Mouse (Mus musculus): ENCODE results near the gene Tlcd1.

Gene Tlcd1

GRCm38 (mm10) chr11:78161169-78161568, 15.3 kb upstream of the Tlcd1 start:
- DNase-seq (ENCODE audit: low read depth, low spot score): no peak

GRCm38 (mm10) chr11:78161968-78162367, 14.5 kb upstream of the Tlcd1 start:
- DNase-seq (ENCODE audit: low read depth, low spot score): no peak

DNA sequence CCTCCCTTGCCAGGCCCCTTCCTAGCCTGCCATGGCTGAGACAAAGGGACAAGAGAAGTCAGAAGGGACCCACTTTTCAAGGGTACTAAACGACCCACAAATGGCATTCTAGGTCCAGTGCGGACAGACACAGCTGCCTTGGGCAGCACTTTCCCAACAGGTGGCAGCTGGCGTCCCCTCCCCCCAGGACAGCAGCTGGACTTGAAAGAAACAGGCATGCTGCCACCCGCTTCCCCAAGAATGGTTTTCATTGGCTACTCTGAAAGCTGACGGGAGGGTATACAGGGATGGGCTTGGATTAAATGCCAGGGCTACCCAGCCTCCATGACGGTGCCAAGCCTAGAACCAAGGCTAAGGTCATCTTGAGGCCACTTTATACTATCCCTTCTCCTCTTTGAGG, 14.0 kb upstream of the Tlcd1 start:
- DNase-seq (ENCODE audit: low read depth, low spot score): no peak

GRCm38 (mm10) chr11:78163045-78163444, 13.5 kb upstream of the Tlcd1 start:
- DNase-seq (ENCODE audit: low read depth, low spot score): no peak

GRCm38 (mm10) chr11:78163681-78164603, 12.6 kb upstream of the Tlcd1 start:
- DNase-seq (ENCODE audit: low read depth, low spot score): no peak

DNA sequence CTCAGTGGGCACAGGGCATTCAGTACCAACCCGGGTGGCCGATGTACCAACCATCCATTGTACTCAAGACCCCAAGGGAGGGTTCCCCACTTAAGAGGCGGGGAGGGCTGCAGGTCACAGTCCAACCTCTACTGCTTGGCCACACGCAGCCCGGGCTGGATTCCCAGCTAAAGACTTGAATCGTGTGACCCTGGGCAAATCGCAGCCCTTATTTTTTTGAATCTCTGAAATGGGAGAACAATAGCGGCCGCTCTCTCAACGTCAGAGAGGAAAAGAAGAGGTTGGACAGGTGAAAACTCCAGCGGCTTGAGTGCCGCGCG, 11.9 kb upstream of the Tlcd1 start:
- DNase-seq (ENCODE audit: low read depth, low spot score): no peak

DNA sequence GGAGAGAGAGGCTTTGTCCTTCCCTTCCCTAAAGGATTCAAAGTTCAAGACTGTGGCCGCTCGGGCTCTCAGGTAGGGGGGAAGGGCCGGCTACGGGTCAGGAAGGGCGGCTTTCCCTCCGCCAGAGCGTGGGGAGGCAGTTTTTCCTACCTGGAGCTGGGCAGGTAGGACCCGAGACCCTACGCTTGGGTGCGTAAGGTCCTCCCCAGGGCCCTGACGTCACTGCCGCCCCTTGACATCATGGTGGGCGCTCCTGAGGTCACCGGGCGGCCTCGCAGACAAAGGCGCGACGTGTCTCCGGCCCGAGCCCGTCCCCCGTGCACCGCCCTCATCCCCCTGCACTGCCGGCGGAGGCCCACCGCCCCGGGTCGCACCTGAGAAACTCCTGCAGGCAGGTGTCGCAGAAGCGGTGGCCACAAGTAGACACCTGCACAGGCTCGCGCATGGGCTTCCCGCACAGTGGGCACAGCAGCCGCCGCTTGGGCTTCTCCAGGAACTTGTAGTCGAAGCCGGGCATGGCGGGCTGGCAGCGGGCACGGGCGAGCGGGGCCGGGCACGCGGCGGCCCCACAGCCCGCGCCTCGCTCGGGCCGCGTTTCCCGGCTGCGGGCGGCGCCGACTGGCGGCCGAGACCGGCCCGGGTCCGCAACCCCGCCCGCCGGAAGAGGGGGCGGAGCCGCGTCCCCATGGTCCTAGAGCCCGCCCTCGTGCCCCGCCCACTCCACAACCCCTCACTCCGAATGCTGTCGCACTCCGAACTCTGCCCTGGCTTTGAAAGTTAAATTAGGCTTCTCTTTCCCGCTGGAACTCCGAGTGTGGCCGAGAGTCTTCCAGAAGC, 11.4 kb upstream of the Tlcd1 start, which contains the start of gene Traf4:
Traf4 (minus strand) TSS at position 666 of the 837 bp plus-strand sequence.
- DNase-seq (ENCODE audit: low read depth, low spot score): peak; percentile 66

DNA sequence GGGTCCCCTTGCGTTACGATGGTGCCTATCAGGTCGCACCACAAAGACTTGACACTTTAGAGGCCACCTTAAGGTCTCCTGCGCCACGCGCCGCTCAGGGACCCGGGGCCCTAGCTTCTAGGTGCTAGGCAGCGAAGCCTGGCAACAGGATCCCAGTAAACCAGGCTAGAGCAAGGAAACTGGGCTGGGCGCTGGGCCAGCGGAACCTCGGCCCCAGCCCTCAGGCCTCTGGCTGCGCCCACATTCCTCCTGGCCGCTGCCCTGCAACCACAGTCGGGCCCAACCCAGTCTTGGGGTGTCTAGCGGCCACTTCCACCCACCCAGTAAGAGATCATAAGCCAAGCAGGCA, 10.8 kb upstream of the Tlcd1 start:
- no peak for DNase-seq (ENCODE audit: low read depth, low spot score)

DNA sequence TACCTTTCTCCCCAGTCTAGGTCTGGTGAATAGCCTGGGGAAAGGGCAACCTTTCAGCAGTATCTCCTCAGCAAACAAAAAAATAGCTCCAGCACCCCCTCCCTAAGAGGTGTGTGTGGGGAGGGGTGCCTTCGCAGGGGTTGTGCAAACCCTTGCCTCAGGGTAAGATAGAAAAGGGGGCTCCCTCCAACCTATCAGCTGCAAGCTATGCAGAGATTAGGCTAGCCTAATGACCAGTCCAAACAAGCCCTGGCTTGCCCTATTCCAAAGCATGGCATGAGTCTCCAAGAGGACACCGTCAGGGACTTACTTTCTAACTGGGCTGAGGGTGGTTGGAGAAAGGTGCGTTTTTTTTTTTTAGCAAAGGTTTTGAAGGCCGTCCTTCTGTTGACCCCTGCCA, 10.3 kb upstream of the Tlcd1 start:
- DNase-seq (ENCODE audit: low read depth, low spot score): no peak

DNA sequence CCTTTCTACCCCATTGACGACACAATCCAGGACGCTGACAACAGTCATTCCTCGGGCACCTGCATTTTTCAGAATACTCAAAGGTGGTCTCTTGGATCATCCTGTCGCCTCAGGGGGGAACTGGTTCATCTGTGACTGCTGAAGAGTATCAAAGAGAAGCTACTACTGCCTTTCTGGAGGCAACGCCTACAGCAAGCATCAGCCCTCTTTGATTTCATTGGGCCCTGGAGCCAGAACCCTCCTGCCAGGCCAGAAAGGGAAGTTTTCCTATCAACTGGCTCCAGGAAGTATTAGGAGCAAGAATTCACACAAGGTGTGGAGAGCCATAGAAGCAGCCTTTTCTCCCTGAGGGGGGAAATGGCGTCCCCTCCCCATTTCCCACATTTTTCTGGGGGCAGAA, 9.9 kb upstream of the Tlcd1 start:
- DNase-seq (ENCODE audit: low read depth, low spot score): no peak

- DNase-seq (ENCODE audit: low read depth, low spot score): no peak
Observed at GRCm38 (mm10) chr11:78167257-78167959, 9.1 kb upstream of the Tlcd1 start.

DNA sequence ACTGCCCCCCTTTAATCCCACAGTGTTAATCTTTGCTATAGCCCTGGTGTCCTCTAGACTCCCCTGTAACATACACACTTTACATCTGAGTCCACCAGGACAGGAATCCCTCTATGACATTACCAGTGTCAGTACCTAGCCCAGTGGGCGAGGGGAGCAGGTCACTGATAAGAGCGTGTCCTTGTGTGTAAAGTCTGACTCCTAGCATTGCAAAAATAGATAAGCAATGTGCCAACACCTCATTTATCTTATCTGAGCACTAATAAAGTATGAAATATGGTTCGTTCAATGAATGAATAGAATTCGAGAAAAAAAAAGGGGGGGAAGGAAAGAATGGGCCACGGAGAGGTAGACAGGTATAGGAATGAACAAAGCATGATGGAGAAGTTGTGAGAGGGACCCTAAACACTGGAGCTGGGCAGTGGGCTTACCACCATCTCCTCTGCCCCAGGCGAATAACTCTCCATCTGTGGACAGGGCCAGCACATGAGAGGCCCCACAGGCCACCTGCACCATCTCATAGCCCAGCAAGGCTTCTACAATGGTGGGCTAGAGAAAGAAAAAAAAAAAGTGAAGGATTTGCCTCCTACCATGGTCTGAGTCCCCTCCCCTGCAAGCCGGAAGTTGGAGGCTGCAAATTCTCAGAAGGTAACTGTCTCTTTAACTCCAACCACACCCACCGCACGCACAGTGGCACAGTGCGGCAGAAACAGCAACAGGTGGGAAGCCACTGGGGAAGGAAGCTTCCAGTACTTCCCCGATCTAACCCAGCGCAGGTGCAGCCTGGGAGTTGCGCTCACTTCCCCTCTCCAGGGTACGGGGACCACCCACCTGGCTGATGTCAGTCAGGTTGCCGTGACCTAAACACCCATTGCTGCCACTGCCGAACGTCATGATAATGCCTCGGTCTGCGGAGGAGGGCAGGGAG, 7.7 kb upstream of the Tlcd1 start:
- DNase-seq (ENCODE audit: low read depth, low spot score): no peak

- DNase-seq (ENCODE audit: low read depth, low spot score): no peak
Observed at GRCm38 (mm10) chr11:78170306-78170705, 6.2 kb upstream of the Tlcd1 start.

DNA sequence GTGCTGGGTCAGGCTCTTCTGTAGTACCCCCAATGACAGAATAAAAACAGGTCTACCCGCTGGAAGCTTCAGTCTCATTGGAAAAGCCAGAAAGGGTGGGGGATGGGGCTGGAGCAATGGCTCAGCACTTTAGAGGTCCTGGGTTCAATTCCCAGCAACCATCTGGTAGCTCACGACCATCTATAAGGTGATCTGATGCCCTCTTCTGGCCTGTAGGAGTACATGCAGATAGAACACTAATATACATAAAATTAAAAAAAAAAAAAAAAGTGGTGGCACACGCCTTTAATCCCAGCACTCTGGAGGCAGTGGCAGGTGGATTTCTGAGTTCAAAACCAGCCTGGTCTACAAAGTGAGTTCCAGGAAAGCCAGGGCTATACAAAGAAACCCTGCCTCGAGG, 5.2 kb upstream of the Tlcd1 start:
- no peak for DNase-seq (ENCODE audit: low read depth, low spot score)

- DNase-seq (ENCODE audit: low read depth, low spot score): no peak
Observed at GRCm38 (mm10) chr11:78172034-78172747, 4.3 kb upstream of the Tlcd1 start.

DNA sequence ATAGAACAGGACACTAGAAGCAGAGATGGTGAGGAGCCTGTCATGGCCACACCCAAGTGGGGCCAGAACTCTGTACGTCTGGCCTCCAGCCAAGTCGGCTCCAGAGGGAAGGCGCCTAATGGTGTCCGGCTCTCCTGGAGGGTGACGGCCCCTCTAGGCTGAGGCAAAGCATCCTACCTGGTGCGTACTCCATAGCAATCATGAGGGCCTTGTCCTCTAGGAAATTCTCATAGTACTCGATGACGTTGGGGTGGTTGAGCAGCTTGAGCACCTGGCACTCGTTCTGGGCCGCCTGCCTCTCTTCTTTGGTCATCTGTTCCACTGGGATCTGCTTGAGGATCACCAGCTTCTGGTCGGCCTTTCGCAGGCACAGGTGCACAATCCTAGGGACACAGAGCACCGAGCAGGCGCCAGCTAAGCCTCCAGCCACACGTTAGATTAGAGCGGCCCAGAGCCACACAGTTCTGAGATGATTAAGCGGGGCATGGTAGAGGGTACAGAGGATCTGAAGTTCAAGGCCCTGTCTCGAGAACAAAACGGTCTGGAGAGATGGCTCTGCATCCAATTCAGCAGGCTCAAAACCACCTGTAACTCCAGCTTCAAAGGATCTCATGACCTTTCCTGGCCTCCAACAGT, 3.6 kb upstream of the Tlcd1 start:
- DNase-seq (ENCODE audit: low read depth, low spot score): no peak

DNA sequence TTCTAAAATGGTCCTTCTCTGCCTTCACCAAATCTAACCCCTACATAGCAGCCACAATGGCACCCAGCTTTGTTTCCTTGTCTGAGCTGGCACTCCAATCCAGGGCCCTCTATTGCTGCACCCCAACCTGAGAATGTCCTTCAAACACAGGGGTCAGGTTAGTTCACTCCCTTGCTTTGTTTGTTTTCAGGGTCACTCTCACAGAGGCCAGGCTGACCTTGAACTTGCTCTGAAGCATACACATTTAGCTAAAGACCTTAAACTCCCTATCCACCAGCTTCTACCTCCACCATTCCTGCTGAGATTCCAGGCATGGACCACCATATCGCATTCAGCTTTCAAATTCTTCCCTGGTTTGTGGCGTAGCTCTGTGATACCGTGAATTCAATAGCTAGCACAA, 2.0 kb upstream of the Tlcd1 start:
- no peak for DNase-seq (ENCODE audit: low read depth, low spot score)

DNA sequence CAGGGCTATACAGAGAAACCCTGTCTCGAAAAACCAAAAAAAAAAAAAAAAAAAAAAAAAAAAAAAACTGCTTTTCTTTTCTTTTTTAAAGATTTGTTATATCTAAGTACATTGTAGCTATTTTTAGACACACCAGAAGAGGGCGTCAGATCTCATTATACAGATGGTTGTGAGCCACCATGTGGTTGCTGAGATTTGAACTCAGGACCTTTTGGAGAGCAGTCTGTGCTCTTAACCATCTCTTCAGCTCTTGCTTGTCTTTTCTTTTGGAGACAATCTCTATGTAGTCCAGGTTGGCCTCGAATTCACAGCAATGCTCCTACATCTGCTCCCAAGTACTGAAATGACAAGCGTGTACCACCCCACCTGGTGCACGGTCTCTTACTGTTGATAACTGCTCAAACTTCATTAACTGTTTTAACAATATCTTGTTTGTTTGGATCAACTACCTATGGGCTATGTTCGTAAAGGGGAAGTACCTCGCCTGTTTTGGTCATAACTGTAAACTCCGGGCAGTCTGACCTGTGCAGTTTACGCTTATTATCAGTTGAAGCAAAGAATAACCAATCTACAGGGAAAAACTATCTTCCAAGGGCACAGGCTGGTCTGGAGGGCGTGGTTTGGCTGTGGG, 625 bp upstream of the Tlcd1 start:
- DNase-seq (ENCODE audit: low read depth, low spot score): no peak

DNA sequence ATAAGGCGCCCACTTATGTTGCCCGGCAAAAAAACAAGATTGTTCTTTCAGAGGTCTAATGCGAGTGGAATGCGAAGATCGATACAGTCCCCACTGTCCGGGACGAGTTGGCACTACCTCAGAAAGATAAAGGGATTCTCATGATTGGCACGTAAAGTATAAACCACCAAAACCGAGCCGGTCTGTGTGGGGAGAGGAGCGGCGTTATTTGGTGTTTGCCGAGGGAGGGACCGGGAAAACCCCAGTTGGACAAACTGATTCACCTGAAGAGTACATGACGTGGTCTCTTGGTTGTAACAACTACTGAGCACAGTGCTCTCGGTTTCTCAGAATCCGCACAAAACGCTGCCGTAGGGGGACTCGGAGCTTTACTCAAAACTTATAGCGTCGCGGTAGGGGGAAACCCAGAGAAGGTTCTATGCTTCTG, 407 bp downstream of the Tlcd1 start:
- no peak for DNase-seq (ENCODE audit: low read depth, low spot score)

- no peak for DNase-seq (ENCODE audit: low read depth, low spot score)
Observed at GRCm38 (mm10) chr11:78177437-78177836, 926 bp downstream of the Tlcd1 start.
